Mouse (Mus musculus) olfactory bulb, adult 2 months (tissue): Measurements from ENCODE around the gene Ccl26.

Experiments used
- CTCF ChIP-seq: fragments of 200-500 bp; IDR thresholded peaks from 2 replicates; pipeline ENCODE4 v1.5.1; 2012; ENCODE audit warnings: low read depth, mild to moderate bottlenecking, low read length, moderate library complexity; ENCODE audit not compliant: insufficient read depth
- POLR2A ChIP-seq: fragments of 200-500 bp; IDR thresholded peaks from 2 replicates; pipeline ENCODE4 v1.6.1; 2012; ENCODE audit warnings: mild to moderate bottlenecking, low read depth, low read length, moderate library complexity; ENCODE audit not compliant: insufficient read depth

GRCm38 (mm10) chr5:135524087-135524486, 39.3 kb downstream of the Ccl26 start:
- no peak for TF ChIP-seq CTCF
- TF ChIP-seq POLR2A: no peak
